Mouse (Mus musculus) heart, embryonic 16.5 days (tissue): Measurements from ENCODE around the gene Adm2. TPM values are rescaled to one million over a fixed set of nuclear protein-coding genes. Genes with fewer than 3 reads are reported as not detected.

Source experiments
- ATAC-seq: fragments of 200-750 bp; cut with Nextera tagmentation; replicated peaks from 2 replicates; pipeline ENCODE4 v1.8.0; 2017; ENCODE audit warnings: moderate number of reproducible peaks; ENCODE audit not compliant: insufficient read depth, low FRiP score; ENCODE audit errors: extremely low read depth
- H3K27ac ChIP-seq: fragments of 300-500 bp; sonication (generic); 2 replicates; pipeline ENCODE4 v1.5.1; 2014; ENCODE audit warnings: mild to moderate bottlenecking, low read length, control low read depth, moderate library complexity
- H3K27me3 ChIP-seq: fragments of 300-500 bp; sonication (generic); 2 replicates; pipeline ENCODE4 v1.6.1; 2014; ENCODE audit warnings: low read length, mixed read lengths; ENCODE audit not compliant: control insufficient read depth, insufficient read depth
- H3K36me3 ChIP-seq: fragments of 300-500 bp; sonication (generic); 2 replicates; pipeline ENCODE4 v1.6.1; 2014; ENCODE audit not compliant: control insufficient read depth, insufficient read depth
- H3K4me1 ChIP-seq: fragments of 300-500 bp; sonication (generic); 2 replicates; pipeline ENCODE4 v1.6.1; 2014; ENCODE audit warnings: low read length, mixed read lengths; ENCODE audit not compliant: control insufficient read depth, insufficient read depth
- H3K4me2 ChIP-seq: fragments of 300-500 bp; sonication (generic); 2 replicates; pipeline ENCODE4 v1.6.1; 2014; ENCODE audit warnings: low read depth, mild to moderate bottlenecking, control low read depth, low read length
- H3K4me3 ChIP-seq: fragments of 300-500 bp; sonication (generic); 2 replicates; pipeline ENCODE4 v1.5.1; 2014; ENCODE audit warnings: mild to moderate bottlenecking, control low read depth, low read length
- H3K9ac ChIP-seq: fragments of 300-500 bp; sonication (generic); 2 replicates; pipeline ENCODE4 v1.6.1; 2014; ENCODE audit warnings: low read length, control low read depth
- H3K9me3 ChIP-seq: fragments of 300-500 bp; sonication (generic); replicated peaks from 2 replicates; pipeline ENCODE4 v1.6.1; 2016; ENCODE audit warnings: low read length; ENCODE audit not compliant: control insufficient read depth
- WGBS: fragments of 180-500 bp; shearing (Covaris S2); extraction: QIAGEN DNeasy Blood & Tissue Kit; methylation state at CpG from one replicate; pipeline ENCODE4 v1.1.7; 2014; 5-methylcytosine and 5-hydroxymethylcytosine counted together
- polyA plus RNA-seq: library from polyadenylated mRNA; unstranded; fragments of >200 nt; fragmentation: Nextera tagmentation; extraction: Ambion mirVana; gene quantifications from 2 replicates; pipeline ENCODE4 v1.2.1, GENCODE M21; 2015

The Adm2 gene
- polyA plus RNA-seq, 1 experiment from 2014 or later, result 0.42 TPM

GRCm38 (mm10) chr15:89341678-89342077 lies 19.2 kb downstream of the Adm2 start:
- H3K4me2 ChIP-seq, result no peak overlapping the region
- no peak for ATAC-seq
- WGBS, result 33% methylated on average over 1 of the region's 1 CpGs

DNA sequence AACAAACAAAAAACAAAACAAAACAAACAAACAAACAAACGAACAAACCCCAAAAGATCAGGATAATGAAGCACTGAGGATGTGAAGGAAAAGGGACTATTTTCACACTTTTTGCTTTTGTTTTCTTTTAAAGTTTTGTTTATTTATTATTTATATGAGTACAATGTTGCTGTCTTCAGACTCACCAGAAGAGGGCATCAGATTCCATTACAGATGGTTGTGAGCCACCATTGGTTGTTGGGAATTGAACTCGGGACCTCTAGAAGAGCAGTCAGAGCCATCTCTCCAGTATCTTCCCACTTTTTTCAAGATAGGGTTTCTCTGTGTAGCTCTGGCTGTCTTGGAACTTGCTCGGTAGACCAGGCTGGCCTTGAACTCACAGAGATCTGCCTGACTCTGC lies 20.8 kb downstream of the Adm2 start:
- no peak overlapping the region for H3K9ac ChIP-seq
- H3K27ac ChIP-seq, result no peak overlapping the region
- H3K4me1 ChIP-seq, result no peaks in the 10 kb centered on the region
- no peak overlapping the region for H3K4me3 ChIP-seq
- no peak for ATAC-seq
- H3K4me2 ChIP-seq, result no peak overlapping the region
- H3K9me3 ChIP-seq, result no peaks in the 10 kb centered on the region
- no peaks in the 10 kb centered on the region for H3K36me3 ChIP-seq
- WGBS, result 75% methylated on average over 3 of the region's 3 CpGs
- H3K27me3 ChIP-seq, result no peaks in the 10 kb centered on the region

More at GRCm38 (mm10) chr15:89341678-89342077, 19.2 kb downstream of the Adm2 start:
- Histone ChIP-seq H3K27ac (no peak overlapping the region), H3K36me3 (no peaks in the 10 kb centered on the region), H3K9me3 (no peaks in the 10 kb centered on the region), H3K4me3 (no peak overlapping the region), H3K27me3 (no peaks in the 10 kb centered on the region), H3K9ac (no peak overlapping the region), H3K4me1 (no peaks in the 10 kb centered on the region)

GRCm38 (mm10) chr15:89350447-89350846 lies 27.9 kb downstream of the Adm2 start:
- Histone ChIP-seq H3K4me1 (peaks cover 11% of the 10 kb centered on the region), H3K9me3 (no peaks in the 10 kb centered on the region), H3K4me3 (no peak overlapping the region), H3K36me3 (peaks cover 33% of the 10 kb centered on the region), H3K27ac (peak overlapping the region; percentile 32; the same call in 1 of the 2 replicates), H3K9ac (no peak overlapping the region), H3K4me2 (no peak overlapping the region), H3K27me3 (no peaks in the 10 kb centered on the region)
- 80% methylated on average over 5 of the region's 5 CpGs for WGBS
- no peak for ATAC-seq

DNA sequence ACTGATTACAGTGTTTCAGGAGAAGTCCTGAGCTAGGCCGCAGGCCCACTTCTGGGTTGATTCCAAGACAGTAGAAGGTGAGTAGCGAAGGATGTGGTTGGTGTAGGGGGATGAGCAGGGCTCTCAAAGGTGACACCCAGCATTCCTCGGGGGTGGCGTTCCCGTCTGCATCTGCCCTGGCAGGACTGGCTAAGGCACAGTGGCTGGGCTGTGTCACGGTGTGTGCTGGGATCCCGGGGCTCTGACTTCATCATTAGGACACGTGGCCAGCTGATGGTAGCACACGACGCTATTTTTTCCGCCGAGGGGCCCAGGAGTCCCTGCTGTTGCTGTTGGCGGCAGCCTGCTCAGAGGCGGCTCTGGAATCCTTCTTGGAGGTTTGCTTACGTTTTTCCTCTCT lies 28.8 kb downstream of the Adm2 start:
- H3K36me3 ChIP-seq, result peaks cover 33% of the 10 kb centered on the region
- no peak overlapping the region for H3K4me3 ChIP-seq
- no peak overlapping the region for H3K27ac ChIP-seq
- H3K4me2 ChIP-seq, result no peak overlapping the region
- peaks cover 11% of the 10 kb centered on the region for H3K4me1 ChIP-seq
- 75% methylated on average over 15 of the region's 15 CpGs for WGBS
- no peaks in the 10 kb centered on the region for H3K27me3 ChIP-seq
- H3K9ac ChIP-seq, result no peak overlapping the region
- H3K9me3 ChIP-seq, result no peaks in the 10 kb centered on the region
- no peak for ATAC-seq

- 91% methylated on average over 14 of the region's 14 CpGs for WGBS
- no peaks in the 10 kb centered on the region for H3K27me3 ChIP-seq
- no peak overlapping the region for H3K27ac ChIP-seq
- H3K4me3 ChIP-seq, result no peak overlapping the region
- ATAC-seq, result no peak
- H3K4me2 ChIP-seq, result no peak overlapping the region
- H3K9me3 ChIP-seq, result no peaks in the 10 kb centered on the region
- H3K36me3 ChIP-seq, result peaks cover 33% of the 10 kb centered on the region
- H3K9ac ChIP-seq, result no peak overlapping the region
- H3K4me1 ChIP-seq, result peaks cover 16% of the 10 kb centered on the region
These were observed 29.5 kb downstream of the Adm2 start for GRCm38 (mm10) chr15:89352054-89352453.

GRCm38 (mm10) chr15:89352795-89353194 lies 30.3 kb downstream of the Adm2 start:
- H3K27ac ChIP-seq, result no peak overlapping the region
- H3K4me1 ChIP-seq, result peaks cover 22% of the 10 kb centered on the region
- H3K36me3 ChIP-seq, result peaks cover 33% of the 10 kb centered on the region
- H3K9ac ChIP-seq, result no peak overlapping the region
- H3K4me3 ChIP-seq, result no peak overlapping the region
- H3K27me3 ChIP-seq, result no peaks in the 10 kb centered on the region
- no peaks in the 10 kb centered on the region for H3K9me3 ChIP-seq
- 93% methylated on average over 12 of the region's 12 CpGs for WGBS
- no peak overlapping the region for H3K4me2 ChIP-seq
- no peak for ATAC-seq

DNA sequence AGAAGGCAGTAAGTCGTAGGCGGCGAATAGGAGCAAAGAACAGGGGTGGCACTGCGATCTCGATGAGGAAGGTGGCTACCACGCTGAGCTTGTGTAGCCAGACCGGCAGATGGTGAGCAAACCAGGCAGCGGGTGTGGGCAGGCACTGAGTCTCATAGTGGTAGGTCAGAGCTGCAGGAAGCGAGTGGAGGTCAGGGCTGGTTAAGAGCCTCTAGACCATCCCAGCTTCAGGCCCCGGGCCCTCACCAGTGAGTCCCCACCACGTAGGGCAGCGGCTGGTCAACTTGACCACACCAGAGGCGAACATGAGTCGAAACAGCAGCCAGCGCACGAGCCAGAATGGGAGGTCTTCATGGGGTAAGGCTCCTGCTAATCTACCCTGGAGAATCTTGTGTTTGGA lies 31.3 kb downstream of the Adm2 start:
- H3K4me2 ChIP-seq, result no peak overlapping the region; the same call in 1 of the 2 replicates
- H3K27me3 ChIP-seq, result no peaks in the 10 kb centered on the region
- H3K4me1 ChIP-seq, result peaks cover 27% of the 10 kb centered on the region
- H3K27ac ChIP-seq, result no peak overlapping the region
- no peak overlapping the region; the same call in 1 of the 2 replicates for H3K9ac ChIP-seq
- WGBS, result 92% methylated on average over 16 of the region's 16 CpGs
- no peak overlapping the region for H3K4me3 ChIP-seq
- no peak for ATAC-seq
- H3K9me3 ChIP-seq, result no peaks in the 10 kb centered on the region
- peaks cover 35% of the 10 kb centered on the region for H3K36me3 ChIP-seq

- H3K4me3 ChIP-seq, result peak overlapping the region; percentile 94
- H3K9ac ChIP-seq, result peak overlapping the region; percentile 96
- peaks cover 35% of the 10 kb centered on the region for H3K36me3 ChIP-seq
- 73% methylated on average over 7 of the region's 7 CpGs for whole genome bisulfite sequencing
- H3K4me1 ChIP-seq, result peaks cover 28% of the 10 kb centered on the region
- no peak overlapping the region for H3K27ac ChIP-seq
- H3K4me2 ChIP-seq, result peak overlapping the region; percentile 92
- H3K27me3 ChIP-seq, result no peaks in the 10 kb centered on the region
- no peak for ATAC-seq
- H3K9me3 ChIP-seq, result no peaks in the 10 kb centered on the region
These were observed 31.9 kb downstream of the Adm2 start for GRCm38 (mm10) chr15:89354455-89354854.

DNA sequence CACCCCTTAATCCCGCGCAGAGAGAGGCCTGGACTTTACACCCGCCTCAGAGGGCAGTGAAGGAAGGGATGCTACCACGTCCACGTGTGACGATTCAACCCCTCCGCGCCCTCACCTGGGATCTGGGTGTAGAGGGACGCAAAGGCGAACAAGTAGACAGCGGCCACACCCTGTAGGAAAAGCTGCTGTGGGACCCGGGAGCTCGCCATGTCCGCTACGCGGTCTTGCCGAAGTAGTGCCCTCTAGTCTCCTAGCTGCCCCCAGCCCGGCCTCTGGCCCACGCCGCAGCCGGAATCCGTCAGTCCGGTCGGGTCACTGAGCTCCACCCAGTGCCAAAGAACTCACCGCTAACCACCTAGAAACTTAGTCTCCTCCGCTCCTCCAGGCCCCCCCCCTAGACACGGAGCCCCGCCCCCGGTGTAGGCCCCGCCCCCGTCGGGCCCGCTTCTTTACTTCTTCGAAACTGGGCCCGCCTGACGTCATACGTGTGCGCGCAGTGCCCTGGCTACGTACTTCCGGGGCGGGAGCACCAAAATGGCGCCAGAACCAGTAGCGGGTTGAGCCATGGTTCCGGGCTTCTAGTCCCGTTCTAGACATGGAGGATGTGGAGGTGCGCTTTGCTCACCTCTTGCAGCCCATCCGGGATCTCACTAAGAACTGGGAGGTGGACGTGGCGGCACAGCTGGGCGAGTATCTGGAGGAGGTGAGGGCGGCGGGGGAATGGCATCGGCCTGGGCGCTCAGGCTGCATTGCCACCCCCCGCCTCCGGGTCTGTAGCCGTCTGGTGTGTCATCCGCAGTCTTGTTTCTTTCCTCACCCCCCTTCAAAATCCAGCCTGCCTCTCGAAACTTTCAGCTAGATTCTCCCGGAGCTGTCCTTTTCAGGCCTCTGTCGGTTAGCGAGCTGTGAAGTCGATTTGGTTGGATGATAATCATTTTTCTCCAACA lies 33.0 kb downstream of the Adm2 start, which contains the start of the genes Lmf2 and Ncaph2:
Gene Lmf2 (minus strand): TSS at position 419 of the 947 bp plus-strand sequence.
Gene Ncaph2 (plus strand): TSS at position 479 of the 947 bp plus-strand sequence.
- H3K9ac ChIP-seq, result peak within 1 kb of the TSS; percentile 96
- ATAC-seq, result peak; percentile 91
- WGBS, result under 1% methylated on average over 64 of the region's 64 CpGs
- H3K4me2 ChIP-seq, result peak within 1 kb of the TSS; percentile 92
- H3K4me3 ChIP-seq, result peak within 1 kb of the TSS; percentile 94
- no peaks in the 10 kb centered on the region for H3K9me3 ChIP-seq
- H3K36me3 ChIP-seq, result peaks cover 34% of the 10 kb centered on the region
- H3K27ac ChIP-seq, result peak within 1 kb of the TSS; percentile 87
- no peaks in the 10 kb centered on the region for H3K27me3 ChIP-seq
- peaks cover 28% of the 10 kb centered on the region for H3K4me1 ChIP-seq
